Mouse (Mus musculus) G1E (cell line): ENCODE data around the gene Zbtb8b.

Experiments
- CTCF ChIP-seq: IDR thresholded peaks from 2 replicates; pipeline ENCODE4 v1.5.1; 2012; ENCODE audit warnings: low read depth, low read length, inconsistent platforms, mixed read lengths
- GATA1 ChIP-seq: IDR thresholded peaks from 2 replicates; pipeline ENCODE4 v1.6.1; 2012; ENCODE audit warnings: borderline replicate concordance, low read length, inconsistent platforms, mixed read lengths

GRCm38 (mm10) chr4:129451471-129452169 is 11.0 kb upstream of the Zbtb8b start:
- no peak for TF ChIP-seq CTCF
- no peak for TF ChIP-seq GATA1
